Mouse (Mus musculus) heart, adult 2 months (tissue): ENCODE measurements around the gene Gadl1. TPM values are rescaled to one million over a fixed set of nuclear protein-coding genes. Genes with fewer than 3 reads are reported as not detected.

Experiments
- DNase-seq, 2 experiments: peaks; one replicate each; pipeline ENCODE4 v3.0.0; 2021
- H3K27ac ChIP-seq: fragments of 200-600 bp; 2 replicates; pipeline ENCODE4 v1.8.1; 2022
- H3K27me3 ChIP-seq: fragments of 200-500 bp; 2 replicates; pipeline ENCODE4 v1.6.1; 2012; ENCODE audit warnings: mild to moderate bottlenecking, low read length, inconsistent platforms, mixed read lengths; ENCODE audit not compliant: control insufficient read depth, insufficient read depth
- H3K36me3 ChIP-seq: fragments of 200-500 bp; 2 replicates; pipeline ENCODE4 v1.6.1; 2012; ENCODE audit warnings: low read length, inconsistent platforms; ENCODE audit not compliant: control insufficient read depth, insufficient read depth
- H3K4me1 ChIP-seq: fragments of 200-500 bp; 2 replicates; pipeline ENCODE4 v1.6.1; 2011; ENCODE audit warnings: low read length; ENCODE audit not compliant: control insufficient read depth, insufficient read depth
- H3K4me3 ChIP-seq: fragments of 200-600 bp; 2 replicates; pipeline ENCODE4 v1.8.1; 2022
- H3K79me2 ChIP-seq: fragments of 200-500 bp; replicated peaks from 2 replicates; pipeline ENCODE4 v1.6.1; 2012; ENCODE audit warnings: mild to moderate bottlenecking, inconsistent platforms, low read length, moderate library complexity, mixed read lengths; ENCODE audit not compliant: control insufficient read depth, insufficient read depth
- H3K9ac ChIP-seq: fragments of 200-500 bp; 2 replicates; pipeline ENCODE4 v1.6.1; 2012; ENCODE audit warnings: low read depth, mild to moderate bottlenecking, control low read depth, inconsistent platforms, low read length, mixed read lengths
- CTCF ChIP-seq: fragments of 200-600 bp; IDR thresholded peaks from 2 replicates; pipeline ENCODE4 v1.8.1; 2022; ENCODE audit warnings: antibody characterized with exemption, mild to moderate bottlenecking, moderate library complexity
- EP300 ChIP-seq: fragments of 200-500 bp; IDR thresholded peaks from 2 replicates; pipeline ENCODE4 v1.6.1; 2011; ENCODE audit warnings: low read depth, low read length, control low read depth; ENCODE audit not compliant: insufficient read depth
- POLR2A ChIP-seq: fragments of 200-500 bp; IDR thresholded peaks from 2 replicates; pipeline ENCODE4 v1.6.1; 2011; ENCODE audit warnings: mild to moderate bottlenecking, low read depth, low read length, control low read depth; ENCODE audit not compliant: insufficient read depth
- WGBS: fragments of 180-500 bp; shearing (Covaris S2); methylation state at CpG from one replicate; pipeline ENCODE4 v1.1.7; 2018; 5-methylcytosine and 5-hydroxymethylcytosine counted together
- intact Hi-C: fragments of 180-260 bp; cut with DNase I; formaldehyde crosslinking; loops from one replicate; pipeline ENCODE4 v1.15.1; 2025
- polyA plus RNA-seq: library from polyadenylated mRNA; depleted of rRNA; stranded (reverse); fragments of >200 nt; gene quantifications from 2 replicates; pipeline ENCODE4 v1.2.3, GENCODE M21; 2012
- total RNA-seq, 2 experiments: library from RNA; stranded (reverse); gene quantifications; 2 replicates each; pipeline ENCODE4 v1.2.3; 2021

Gadl1 gene
- total and polyA plus RNA-seq, 3 experiments: 0.16 TPM; not detected in 2

GRCm38 (mm10) chr9:116084324-116084931 lies 175.2 kb downstream of the Gadl1 start:
- H3K4me3 ChIP-seq: no peak overlapping the region
- no peaks in the 10 kb centered on the region for H3K79me2 ChIP-seq
- DNase-seq: no peak
- intact Hi-C loops: no loop called here
- TF ChIP-seq CTCF: no peak
- no peak for TF ChIP-seq POLR2A
- no peak for TF ChIP-seq EP300
- no peaks in the 10 kb centered on the region; the same call in 1 of the 2 replicates for H3K36me3 ChIP-seq
- H3K4me1 ChIP-seq: peaks cover 2% of the 10 kb centered on the region
- H3K27ac ChIP-seq: no peak overlapping the region
- H3K9ac ChIP-seq: no peak overlapping the region
- no peaks in the 10 kb centered on the region for H3K27me3 ChIP-seq
- WGBS: 83% methylated on average over 12 of the region's 12 CpGs

- intact Hi-C loops: loop anchor here (5.0 kb wide), 3 partner anchors 86 to 251 kb away; no protein-coding TSS in a partner anchor
- Histone ChIP-seq H3K36me3 (no peaks in the 10 kb centered on the region; the same call in 1 of the 2 replicates), H3K9ac (no peak overlapping the region), H3K27me3 (no peaks in the 10 kb centered on the region), H3K4me1 (peaks cover 2% of the 10 kb centered on the region), H3K27ac (no peak overlapping the region), H3K4me3 (no peak overlapping the region), H3K79me2 (no peaks in the 10 kb centered on the region)
- 83% methylated on average over 6 of the region's 6 CpGs for WGBS
- no peak for DNase-seq
- TF ChIP-seq EP300: no peak
Observed at GRCm38 (mm10) chr9:116085999-116086398, 176.7 kb downstream of the Gadl1 start.

- H3K4me1 ChIP-seq: peaks cover 6% of the 10 kb centered on the region
- no peaks in the 10 kb centered on the region for H3K27me3 ChIP-seq
- H3K79me2 ChIP-seq: no peaks in the 10 kb centered on the region
- H3K4me3 ChIP-seq: no peak overlapping the region
- TF ChIP-seq EP300 (no peak), POLR2A (no peak), CTCF (no peak)
- intact Hi-C loops: loop anchor here (5.0 kb wide), 3 partner anchors 85 to 250 kb away; no protein-coding TSS in a partner anchor
- DNase-seq: no peak
- no peak overlapping the region for H3K27ac ChIP-seq
- WGBS: 88% methylated on average over 5 of the region's 5 CpGs
- H3K36me3 ChIP-seq: peaks cover 3% of the 10 kb centered on the region
- H3K9ac ChIP-seq: no peak overlapping the region
Observed at GRCm38 (mm10) chr9:116087263-116087662, 178.0 kb downstream of the Gadl1 start.

- intact Hi-C loops: loop anchor here (5.0 kb wide), 3 partner anchors 84 to 249 kb away; no protein-coding TSS in a partner anchor
- H3K27ac ChIP-seq: no peak overlapping the region
- no peaks in the 10 kb centered on the region for H3K27me3 ChIP-seq
- TF ChIP-seq CTCF (peak; percentile 93), POLR2A (no peak), EP300 (no peak)
- peak; percentile 65 to 71 for DNase-seq
- WGBS: 27% methylated on average over 5 of the region's 5 CpGs
- peaks cover 5% of the 10 kb centered on the region for H3K36me3 ChIP-seq
- no peak overlapping the region for H3K4me3 ChIP-seq
- no peak overlapping the region for H3K9ac ChIP-seq
- H3K79me2 ChIP-seq: no peaks in the 10 kb centered on the region
- peaks cover 7% of the 10 kb centered on the region for H3K4me1 ChIP-seq
Observed at GRCm38 (mm10) chr9:116087880-116088279, 178.6 kb downstream of the Gadl1 start.

- Histone ChIP-seq H3K79me2 (no peaks in the 10 kb centered on the region), H3K4me3 (no peak overlapping the region), H3K27me3 (no peaks in the 10 kb centered on the region), H3K27ac (no peak overlapping the region), H3K9ac (no peak overlapping the region), H3K4me1 (peaks cover 6% of the 10 kb centered on the region), H3K36me3 (peaks cover 5% of the 10 kb centered on the region)
- WGBS: 92% methylated on average over 9 of the region's 9 CpGs
- no peak for DNase-seq
- intact Hi-C loops: loop anchor here (5.0 kb wide), 3 partner anchors 83 to 248 kb away; no protein-coding TSS in a partner anchor
- peak; percentile 60 for TF ChIP-seq CTCF
- no peak for TF ChIP-seq EP300
- TF ChIP-seq POLR2A: no peak
Observed at GRCm38 (mm10) chr9:116088912-116089311, 179.7 kb downstream of the Gadl1 start.

- Histone ChIP-seq H3K79me2 (no peaks in the 10 kb centered on the region), H3K27ac (no peak overlapping the region), H3K36me3 (peaks cover 5% of the 10 kb centered on the region), H3K4me1 (peaks cover 5% of the 10 kb centered on the region), H3K4me3 (no peak overlapping the region), H3K27me3 (no peaks in the 10 kb centered on the region), H3K9ac (no peak overlapping the region)
- intact Hi-C loops: loop anchor here (2.0 kb wide), 1 partner anchor 295 kb away; no protein-coding TSS in a partner anchor
- 88% methylated on average over 9 of the region's 9 CpGs for WGBS
- TF ChIP-seq EP300: no peak
- TF ChIP-seq CTCF: no peak
- TF ChIP-seq POLR2A: no peak
- DNase-seq: no peak
Observed at GRCm38 (mm10) chr9:116090296-116090695, 181.0 kb downstream of the Gadl1 start.
